ENCODE assay signal across 14 mouse cellular contexts in genomic region chr8:81770603-81771276, GRCm38 (mm10).
DNase-seq lines count a peak whose midpoint lies in the region; ATAC-seq and TF ChIP-seq lines count a peak whose summit lies in the region.
"Had no signal": no experiment of that assay in that cellular context is flagged by ENCODE, and none has a peak within 500 bp of the region (broad histone marks: within the 10 kb centered on the region; RNA-seq: fewer than 3 reads in every experiment).

No protein-coding gene starts in this region.

- H3K4me1 ChIP-seq in hindbrain, embryonic 13.5 days (replicated peaks), result peaks cover 13% of the 10 kb centered on the region
- H3K4me1 ChIP-seq in hindbrain, embryonic 11.5 days (replicated peaks; ENCODE audit: control insufficient read depth, insufficient read depth, low read length), result no peaks in the 10 kb centered on the region
- peaks cover 24% of the 10 kb centered on the region for H3K4me1 ChIP-seq in embryonic facial prominence, embryonic 14.5 days (ENCODE audit: control insufficient read depth, insufficient read depth, low read length)
- H3K4me1 ChIP-seq in midbrain, embryonic 16.5 days (ENCODE audit: control insufficient read depth, insufficient read depth, low read length), result peaks cover 15% of the 10 kb centered on the region; the same call in 1 of the 2 replicates

- H3K4me3 ChIP-seq in hindbrain, embryonic 13.5 days, result no peak overlapping the region
- H3K4me3 ChIP-seq in hindbrain, embryonic 11.5 days (ENCODE audit: low read depth, low read length), result no peak overlapping the region
- no peak overlapping the region for H3K4me3 ChIP-seq in embryonic facial prominence, embryonic 14.5 days (ENCODE audit: low read depth, low read length)
- H3K4me3 ChIP-seq in midbrain, embryonic 16.5 days (ENCODE audit: low read depth, low read length), result no peak overlapping the region
- H3K4me3 ChIP-seq: kidney, embryonic 15.5 days; limb, embryonic 12.5 days had no signal

- TF ChIP-seq CTCF in brain, embryonic 14.5 days (IDR thresholded peaks at IDR 0.05; ENCODE audit: borderline replicate concordance, extremely low read depth, insufficient read depth, insufficient read length), result no peak

- H3K4me2 ChIP-seq in hindbrain, embryonic 13.5 days, result no peak overlapping the region
- no peak overlapping the region for H3K4me2 ChIP-seq in hindbrain, embryonic 11.5 days (replicated peaks; ENCODE audit: low read depth, low read length)
- peak overlapping the region; percentile 7; the same call in 1 of the 2 replicates for H3K4me2 ChIP-seq in embryonic facial prominence, embryonic 14.5 days (ENCODE audit: low read depth, low read length)
- H3K4me2 ChIP-seq in midbrain, embryonic 16.5 days (ENCODE audit: low read length), result no peak overlapping the region
- H3K4me2 ChIP-seq: kidney, embryonic 15.5 days; limb, embryonic 12.5 days had no signal

- TF ChIP-seq POLR2A in brain, embryonic 14.5 days (IDR thresholded peaks at IDR 0.05; ENCODE audit: borderline replicate concordance, extremely low read depth, insufficient read depth, insufficient read length, poor library complexity, severe bottlenecking), result no peak

- peak; percentile 60; the same call in 1 of the 2 replicates for ATAC-seq in hindbrain, embryonic 13.5 days (ENCODE audit: low FRiP score)
- ATAC-seq in hindbrain, embryonic 11.5 days (ENCODE audit: low FRiP score), result no peak
- peak; percentile 54; the same call in 1 of the 2 replicates for ATAC-seq in embryonic facial prominence, embryonic 14.5 days (ENCODE audit: low read depth)
- peak; percentile 54; the same call in 1 of the 2 replicates for ATAC-seq in midbrain, embryonic 16.5 days

- H3K36me3 ChIP-seq in hindbrain, embryonic 13.5 days, result no peaks in the 10 kb centered on the region
- no peaks in the 10 kb centered on the region for H3K36me3 ChIP-seq in hindbrain, embryonic 11.5 days (ENCODE audit: control insufficient read depth, insufficient read depth, low read length)
- H3K36me3 ChIP-seq in embryonic facial prominence, embryonic 14.5 days (ENCODE audit: control insufficient read depth, insufficient read depth, low read length), result no peaks in the 10 kb centered on the region
- H3K36me3 ChIP-seq in midbrain, embryonic 16.5 days (ENCODE audit: control insufficient read depth, insufficient read depth, low read length), result no peaks in the 10 kb centered on the region
- H3K36me3 ChIP-seq: kidney, embryonic 15.5 days; limb, embryonic 12.5 days had no signal

- no peaks in the 10 kb centered on the region for H3K9me3 ChIP-seq in hindbrain, embryonic 13.5 days
- H3K9me3 ChIP-seq in hindbrain, embryonic 11.5 days (ENCODE audit: control insufficient read depth, low read length), result no peaks in the 10 kb centered on the region
- H3K9me3 ChIP-seq in embryonic facial prominence, embryonic 14.5 days (ENCODE audit: control insufficient read depth, low read length), result no peaks in the 10 kb centered on the region
- no peaks in the 10 kb centered on the region for H3K9me3 ChIP-seq in midbrain, embryonic 16.5 days (replicated peaks; ENCODE audit: control insufficient read depth, low read length, poor library complexity, severe bottlenecking)
- H3K9me3 ChIP-seq: kidney, embryonic 15.5 days; limb, embryonic 12.5 days had no signal

- 0 out of 2 replicates have a peak, but pooled peaks cover 2% of the 10 kb centered on the region for H3K27me3 ChIP-seq in hindbrain, embryonic 13.5 days
- no peaks in the 10 kb centered on the region for H3K27me3 ChIP-seq in hindbrain, embryonic 11.5 days (ENCODE audit: control insufficient read depth, insufficient read depth, low read length)
- no peaks in the 10 kb centered on the region for H3K27me3 ChIP-seq in embryonic facial prominence, embryonic 14.5 days (replicated peaks; ENCODE audit: control insufficient read depth, insufficient read depth, low read length)
- H3K27me3 ChIP-seq in midbrain, embryonic 16.5 days (ENCODE audit: control insufficient read depth, insufficient read depth, low read depth, low read length), result no peaks in the 10 kb centered on the region
- H3K27me3 ChIP-seq: kidney, embryonic 15.5 days; limb, embryonic 12.5 days had no signal

- WGBS in hindbrain, embryonic 13.5 days, result 50% methylated on average over 6 of the region's 6 CpGs
- WGBS in hindbrain, embryonic 11.5 days, result 69% methylated on average over 6 of the region's 6 CpGs
- 28% methylated on average over 6 of the region's 6 CpGs for WGBS in embryonic facial prominence, embryonic 14.5 days
- WGBS in midbrain, embryonic 16.5 days, result 46% methylated on average over 6 of the region's 6 CpGs

- no peak overlapping the region for H3K27ac ChIP-seq in hindbrain, embryonic 13.5 days
- H3K27ac ChIP-seq in hindbrain, embryonic 11.5 days (ENCODE audit: low read depth, low read length), result no peak overlapping the region
- no peak overlapping the region; the same call in 1 of the 2 replicates for H3K27ac ChIP-seq in embryonic facial prominence, embryonic 14.5 days (replicated peaks; ENCODE audit: low read depth, low read length)
- H3K27ac ChIP-seq in midbrain, embryonic 16.5 days (ENCODE audit: low read length), result no peak overlapping the region
- H3K27ac ChIP-seq: kidney, embryonic 15.5 days; limb, embryonic 12.5 days had no signal

- no peak for DNase-seq in hindbrain, embryonic 11.5 days (ENCODE audit: low spot score)
- peak; percentile 90 for DNase-seq in brain, embryonic 14.5 days (ENCODE audit: low read depth)
- DNase-seq in embryonic facial prominence, embryonic 14.5 days (ENCODE audit: low spot score), result peak; percentile 74
- no peak for DNase-seq in B cell, adult 2 months
- no peak for DNase-seq in layer of hippocampus, postnatal 25 days (ENCODE audit: extremely low spot score in 1 of 2, low spot score in 1 of 2)
- DNase-seq: cerebellum, adult 18-20 months; gastrocnemius, postnatal 14 days; heart, postnatal 36 days; lung, adult 18-20 months; spleen, adult 18-20 months had no signal

- no peak overlapping the region for H3K9ac ChIP-seq in hindbrain, embryonic 13.5 days
- no peak overlapping the region for H3K9ac ChIP-seq in hindbrain, embryonic 11.5 days (ENCODE audit: low read depth, low read length)
- no peak overlapping the region for H3K9ac ChIP-seq in embryonic facial prominence, embryonic 14.5 days (ENCODE audit: low read depth, low read length)
- H3K9ac ChIP-seq in midbrain, embryonic 16.5 days (ENCODE audit: low read depth, low read length), result no peak overlapping the region
- H3K9ac ChIP-seq: kidney, embryonic 15.5 days; limb, embryonic 12.5 days had no signal

Comparison
In these comparisons a context has a peak if more than half of its experiments do, and no peak if none do; other contexts are left out.
1. DNase-seq: peak in brain, embryonic 14.5 days (single experiment) and embryonic facial prominence, embryonic 14.5 days (single experiment); none in hindbrain, embryonic 11.5 days (single experiment), B cell, adult 2 months (0 of 2) and layer of hippocampus, postnatal 25 days (0 of 2).